Mouse (Mus musculus): ENCODE measurements around the gene Sept3. TPM values are rescaled to one million over a fixed set of nuclear protein-coding genes. Genes with fewer than 3 reads are reported as not detected.
A peak's percentile ranks its signal among the peaks of the same experiment; 100 is the strongest.

The Sept3 gene
- polyA plus RNA-seq, 1 experiment from 2014 or later: 3.0 TPM

DNA sequence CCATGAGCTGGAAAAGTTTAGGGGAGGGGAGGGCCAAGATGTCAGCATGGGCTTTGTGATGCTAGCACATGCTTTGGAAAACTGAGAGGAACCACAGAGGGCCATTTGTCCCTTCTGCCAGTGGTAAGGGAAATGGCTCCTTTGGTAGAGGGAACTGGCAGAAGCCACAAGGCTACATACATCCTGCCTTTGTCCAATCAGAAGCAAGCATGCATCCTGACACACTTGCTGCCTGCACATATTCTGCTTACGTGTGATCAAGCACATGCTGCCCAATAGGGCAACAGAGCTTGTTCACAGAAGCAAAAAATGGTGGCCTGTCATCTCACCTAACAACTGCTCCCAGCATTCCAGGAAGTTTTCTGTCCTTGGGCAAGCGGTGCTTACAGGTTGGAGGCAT lies 50.7 kb downstream of the Sept3 start:
- no peaks in the 10 kb centered on the region for H3K4me1 ChIP-seq (replicated peaks; ENCODE audit: control insufficient read depth, insufficient read depth, low read length)
- H3K4me2 ChIP-seq (replicated peaks; ENCODE audit: low read depth): no peak overlapping the region
- no peak for TF ChIP-seq CTCF (IDR thresholded peaks at IDR 0.05; ENCODE audit: low read depth)
- no peak overlapping the region for H3K9ac ChIP-seq (ENCODE audit: low read depth, low read length)
- H3K27ac ChIP-seq (ENCODE audit: low read depth, low read length): no peak overlapping the region
- H3K27me3 ChIP-seq (replicated peaks; ENCODE audit: control insufficient read depth, insufficient read depth, low read length): no peaks in the 10 kb centered on the region
- WGBS: 66% methylated on average over 2 of the region's 2 CpGs
- H3K9me3 ChIP-seq (ENCODE audit: control insufficient read depth): no peaks in the 10 kb centered on the region
- peaks cover 12% of the 10 kb centered on the region for H3K36me3 ChIP-seq (ENCODE audit: control insufficient read depth, insufficient read depth)
- no peak overlapping the region for H3K4me3 ChIP-seq (ENCODE audit: low read depth, low read length)
- no peak for ATAC-seq

- Histone ChIP-seq H3K9me3 (ENCODE audit: control insufficient read depth) (no peaks in the 10 kb centered on the region), H3K27me3 (replicated peaks; ENCODE audit: control insufficient read depth, insufficient read depth, low read length) (no peaks in the 10 kb centered on the region), H3K36me3 (ENCODE audit: control insufficient read depth, insufficient read depth) (peaks cover 61% of the 10 kb centered on the region), H3K9ac (ENCODE audit: low read depth, low read length) (peak overlapping the region; percentile 54; the same call in 1 of the 2 replicates), H3K4me3 (ENCODE audit: low read depth, low read length) (no peak overlapping the region), H3K27ac (ENCODE audit: low read depth, low read length) (0 out of 2 replicates have a peak overlapping the region, but pooled peaks have one; percentile 71), H3K4me1 (replicated peaks; ENCODE audit: control insufficient read depth, insufficient read depth, low read length) (no peaks in the 10 kb centered on the region), H3K4me2 (replicated peaks; ENCODE audit: low read depth) (peak overlapping the region; percentile 70)
- ATAC-seq: no peak
- TF ChIP-seq CTCF (IDR thresholded peaks at IDR 0.05; ENCODE audit: low read depth): no peak
- WGBS: 94% methylated on average over 4 of the region's 4 CpGs
Measured at GRCm38 (mm10) chr15:82335194-82335593, 60.5 kb downstream of the Sept3 start.

DNA sequence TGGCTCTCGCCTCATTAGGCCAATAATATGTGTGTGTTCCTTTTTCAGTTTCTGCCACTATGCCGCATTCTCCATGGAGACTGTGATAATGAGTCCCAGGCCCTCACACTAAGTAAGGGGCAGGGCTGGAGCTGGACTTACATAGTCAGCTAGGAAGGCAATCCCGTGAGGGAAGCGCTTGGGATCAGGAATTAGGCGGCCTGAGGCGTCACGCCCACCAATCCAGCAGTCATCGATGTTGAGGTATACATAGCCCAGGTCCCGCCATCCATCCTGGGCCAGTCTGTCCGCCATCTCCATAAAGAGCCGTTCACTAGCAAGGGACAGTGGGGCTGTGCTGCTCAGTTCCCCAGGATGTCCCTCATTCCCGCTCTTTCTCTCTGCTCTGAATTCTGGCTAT lies 61.9 kb downstream of the Sept3 start:
- Histone ChIP-seq H3K27me3 (replicated peaks; ENCODE audit: control insufficient read depth, insufficient read depth, low read length) (no peaks in the 10 kb centered on the region), H3K4me1 (replicated peaks; ENCODE audit: control insufficient read depth, insufficient read depth, low read length) (peaks cover 4% of the 10 kb centered on the region; the same call in 1 of the 2 replicates), H3K4me3 (ENCODE audit: low read depth, low read length) (peak overlapping the region; percentile 9), H3K27ac (ENCODE audit: low read depth, low read length) (peak overlapping the region; percentile 71), H3K4me2 (replicated peaks; ENCODE audit: low read depth) (peak overlapping the region; percentile 70), H3K9me3 (ENCODE audit: control insufficient read depth) (no peaks in the 10 kb centered on the region), H3K36me3 (ENCODE audit: control insufficient read depth, insufficient read depth) (peaks cover 48% of the 10 kb centered on the region), H3K9ac (ENCODE audit: low read depth, low read length) (peak overlapping the region; percentile 54)
- 69% methylated on average over 12 of the region's 12 CpGs for WGBS
- no peak for ATAC-seq
- no peak for TF ChIP-seq CTCF (IDR thresholded peaks at IDR 0.05; ENCODE audit: low read depth)

GRCm38 (mm10) chr15:82337875-82338274 lies 63.2 kb downstream of the Sept3 start:
- Histone ChIP-seq H3K27ac (ENCODE audit: low read depth, low read length) (peak overlapping the region; percentile 88), H3K4me2 (replicated peaks; ENCODE audit: low read depth) (peak overlapping the region; percentile 70), H3K4me3 (ENCODE audit: low read depth, low read length) (peak overlapping the region; percentile 59), H3K9me3 (ENCODE audit: control insufficient read depth) (no peaks in the 10 kb centered on the region), H3K4me1 (replicated peaks; ENCODE audit: control insufficient read depth, insufficient read depth, low read length) (peaks cover 9% of the 10 kb centered on the region; the same call in 1 of the 2 replicates), H3K36me3 (ENCODE audit: control insufficient read depth, insufficient read depth) (peaks cover 37% of the 10 kb centered on the region), H3K9ac (ENCODE audit: low read depth, low read length) (peak overlapping the region; percentile 57), H3K27me3 (replicated peaks; ENCODE audit: control insufficient read depth, insufficient read depth, low read length) (no peaks in the 10 kb centered on the region)
- no peak for ATAC-seq
- WGBS: 5% methylated on average over 4 of the region's 4 CpGs
- no peak for TF ChIP-seq CTCF (IDR thresholded peaks at IDR 0.05; ENCODE audit: low read depth)

GRCm38 (mm10) chr15:82338593-82339112 lies 64.0 kb downstream of the Sept3 start, which contains the start of the genes Naga, Pheta2 and Smdt1:
Gene Naga, minus strand, starts transcription at chr15:82338925.
Gene Pheta2, plus strand, starts transcription at chr15:82338942.
Gene Smdt1, plus strand, starts transcription at chr15:82338959.
- Histone ChIP-seq H3K27me3 (replicated peaks; ENCODE audit: control insufficient read depth, insufficient read depth, low read length) (no peaks in the 10 kb centered on the region), H3K4me2 (replicated peaks; ENCODE audit: low read depth) (peak within 1 kb of the TSS; percentile 70), H3K4me3 (ENCODE audit: low read depth, low read length) (peak within 1 kb of the TSS; percentile 59), H3K4me1 (replicated peaks; ENCODE audit: control insufficient read depth, insufficient read depth, low read length) (peaks cover 9% of the 10 kb centered on the region; the same call in 1 of the 2 replicates), H3K36me3 (ENCODE audit: control insufficient read depth, insufficient read depth) (peaks cover 31% of the 10 kb centered on the region), H3K9ac (ENCODE audit: low read depth, low read length) (peak within 1 kb of the TSS; percentile 57), H3K9me3 (ENCODE audit: control insufficient read depth) (no peaks in the 10 kb centered on the region), H3K27ac (ENCODE audit: low read depth, low read length) (peak within 1 kb of the TSS; percentile 88)
- peak; percentile 75 for ATAC-seq
- under 1% methylated on average over 41 of the region's 41 CpGs for WGBS
- peak; percentile 48 for TF ChIP-seq CTCF (IDR thresholded peaks at IDR 0.05; ENCODE audit: low read depth)

DNA sequence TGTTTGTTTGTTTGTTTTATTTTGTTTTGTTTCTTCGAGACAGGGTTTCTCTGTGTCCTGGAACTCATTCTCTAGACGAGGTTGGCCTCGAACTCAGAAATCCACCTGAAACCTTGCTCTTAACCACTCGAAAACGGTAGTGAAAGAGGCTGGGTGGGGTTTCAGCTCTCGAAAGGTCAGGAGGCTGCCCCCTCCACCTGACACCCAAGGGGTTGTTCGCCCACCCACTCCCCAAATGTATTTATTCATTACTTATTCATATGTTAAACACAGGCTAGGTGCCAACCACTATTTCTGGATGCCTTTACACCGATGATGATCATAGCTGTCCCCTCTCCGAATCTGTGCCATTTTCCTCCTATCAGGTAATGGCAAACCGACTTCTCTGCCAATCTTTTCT lies 64.5 kb downstream of the Sept3 start:
- WGBS: 54% methylated on average over 10 of the region's 10 CpGs
- H3K36me3 ChIP-seq (ENCODE audit: control insufficient read depth, insufficient read depth): peaks cover 28% of the 10 kb centered on the region
- H3K4me2 ChIP-seq (replicated peaks; ENCODE audit: low read depth): peak overlapping the region; percentile 70
- H3K9ac ChIP-seq (ENCODE audit: low read depth, low read length): 0 out of 2 replicates have a peak overlapping the region, but pooled peaks have one; percentile 57
- peaks cover 9% of the 10 kb centered on the region; the same call in 1 of the 2 replicates for H3K4me1 ChIP-seq (replicated peaks; ENCODE audit: control insufficient read depth, insufficient read depth, low read length)
- H3K9me3 ChIP-seq (ENCODE audit: control insufficient read depth): no peaks in the 10 kb centered on the region
- peak overlapping the region; percentile 59 for H3K4me3 ChIP-seq (ENCODE audit: low read depth, low read length)
- TF ChIP-seq CTCF (IDR thresholded peaks at IDR 0.05; ENCODE audit: low read depth): no peak
- peak overlapping the region; percentile 88; the same call in 1 of the 2 replicates for H3K27ac ChIP-seq (ENCODE audit: low read depth, low read length)
- no peaks in the 10 kb centered on the region for H3K27me3 ChIP-seq (replicated peaks; ENCODE audit: control insufficient read depth, insufficient read depth, low read length)
- ATAC-seq: no peak

Measured in intestine, postnatal 0 days (tissue).